Mouse (Mus musculus): Measurements from ENCODE around the gene Zfp748. TPM values are rescaled to one million over a fixed set of nuclear protein-coding genes. Genes with fewer than 3 reads are reported as not detected.

Gene Zfp748
- polyA plus RNA-seq, 1 experiment from 2014 or later, result 17.6 TPM

Other genes starting within 250 kb of the Zfp748 start
- 0.47 and 0.58 TPM in 2 replicates for gene Zfp457, start 247.3 kb downstream of the Zfp748 start, polyA plus RNA-seq (2016; fragmentation: Nextera tagmentation; extraction: Ambion mirVana)
- gene Zfp595, start 221.3 kb downstream of the Zfp748 start, polyA plus RNA-seq (2016; fragmentation: Nextera tagmentation; extraction: Ambion mirVana), result 1.9 and 3.0 TPM in 2 replicates
- not detected in 2 replicates for gene Gm28044, start 193.3 kb downstream of the Zfp748 start, polyA plus RNA-seq (2016; fragmentation: Nextera tagmentation; extraction: Ambion mirVana)
- 1.2 and 1.3 TPM in 2 replicates for gene Zfp953, start 193.2 kb downstream of the Zfp748 start, polyA plus RNA-seq (2016; fragmentation: Nextera tagmentation; extraction: Ambion mirVana)
- gene Gm28041, start 178.1 kb downstream of the Zfp748 start, polyA plus RNA-seq (2016; fragmentation: Nextera tagmentation; extraction: Ambion mirVana), result not detected in 2 replicates
- gene Zfp456, start 178.0 kb downstream of the Zfp748 start, polyA plus RNA-seq (2016; fragmentation: Nextera tagmentation; extraction: Ambion mirVana), result 1.4 and 1.8 TPM in 2 replicates
- gene Zfp429, start 154.0 kb downstream of the Zfp748 start, polyA plus RNA-seq (2016; fragmentation: Nextera tagmentation; extraction: Ambion mirVana), result 4.9 and 5.1 TPM in 2 replicates
- gene Zfp459, start 132.4 kb downstream of the Zfp748 start, polyA plus RNA-seq (2016; fragmentation: Nextera tagmentation; extraction: Ambion mirVana), result 1.5 and 2.3 TPM in 2 replicates
- 10.4 and 11.4 TPM in 2 replicates for gene Zfp874a, start 102.2 kb downstream of the Zfp748 start, polyA plus RNA-seq (2016; fragmentation: Nextera tagmentation; extraction: Ambion mirVana)
- 2.4 and 3.2 TPM in 2 replicates for gene Zfp874b, start 69.6 kb downstream of the Zfp748 start, polyA plus RNA-seq (2016; fragmentation: Nextera tagmentation; extraction: Ambion mirVana)
- 22.1 and 22.5 TPM in 2 replicates for gene Zfp58, start 53.3 kb downstream of the Zfp748 start, polyA plus RNA-seq (2016; fragmentation: Nextera tagmentation; extraction: Ambion mirVana)
- gene Gm26965, start 27.7 kb downstream of the Zfp748 start, polyA plus RNA-seq (2016; fragmentation: Nextera tagmentation; extraction: Ambion mirVana), result 0.29 TPM in 1 of 2 replicates, not detected in the other
- gene Zfp87, start 27.7 kb downstream of the Zfp748 start, polyA plus RNA-seq (2016; fragmentation: Nextera tagmentation; extraction: Ambion mirVana), result 26.3 and 26.5 TPM in 2 replicates
- gene Zfp729b, start 55.9 kb upstream of the Zfp748 start, polyA plus RNA-seq (2016; fragmentation: Nextera tagmentation; extraction: Ambion mirVana), result 5.3 TPM in 2 replicates
- gene Gm49345, start 83.9 kb upstream of the Zfp748 start, polyA plus RNA-seq (2016; fragmentation: Nextera tagmentation; extraction: Ambion mirVana), result 0.20 TPM in 1 of 2 replicates, not detected in the other
- gene Zfp729a, start 84.0 kb upstream of the Zfp748 start, polyA plus RNA-seq (2016; fragmentation: Nextera tagmentation; extraction: Ambion mirVana), result 3.4 and 3.6 TPM in 2 replicates
- 15.1 and 15.8 TPM in 2 replicates for gene Zfp738, start 133.2 kb upstream of the Zfp748 start, polyA plus RNA-seq (2016; fragmentation: Nextera tagmentation; extraction: Ambion mirVana)
- gene Zfp65, start 175.3 kb upstream of the Zfp748 start, polyA plus RNA-seq (2016; fragmentation: Nextera tagmentation; extraction: Ambion mirVana), result 8.4 and 9.3 TPM in 2 replicates
- 5.4 and 7.3 TPM in 2 replicates for gene Zfp85, start 201.4 kb upstream of the Zfp748 start, polyA plus RNA-seq (2016; fragmentation: Nextera tagmentation; extraction: Ambion mirVana)
- gene Zfp493, start 225.9 kb upstream of the Zfp748 start, polyA plus RNA-seq (2016; fragmentation: Nextera tagmentation; extraction: Ambion mirVana), result 2.4 and 3.0 TPM in 2 replicates

Measured in limb, embryonic 12.5 days (tissue).